Mouse (Mus musculus): ENCODE results near the gene Cln5. TPM values are rescaled to one million over a fixed set of nuclear protein-coding genes. Genes with fewer than 3 reads are reported as not detected.

Gene Cln5
- total RNA-seq, 2 experiments from 2014 or later, result 11.0 to 12.1 TPM

- no peak for DNase-seq (ENCODE audit: low spot score in 2 of 2)
These were observed 8.2 kb downstream of the Cln5 start for GRCm38 (mm10) chr14:103078006-103078912.

- DNase-seq (ENCODE audit: low spot score in 2 of 2), result peak in 1 of 2 experiments; percentile 60
These were observed 9.4 kb downstream of the Cln5 start for GRCm38 (mm10) chr14:103079209-103079977.

- no peak for DNase-seq (ENCODE audit: low spot score in 2 of 2)
These were observed 16.0 kb downstream of the Cln5 start for GRCm38 (mm10) chr14:103085840-103086533.

GRCm38 (mm10) chr14:103086671-103087324 is 16.8 kb downstream of the Cln5 start:
- DNase-seq (ENCODE audit: low spot score in 2 of 2), result no peak

- DNase-seq (ENCODE audit: low spot score in 2 of 2), result no peak
These were observed 17.8 kb downstream of the Cln5 start for GRCm38 (mm10) chr14:103087846-103088245.

GRCm38 (mm10) chr14:103088624-103089023 is 18.6 kb downstream of the Cln5 start:
- peak in 1 of 2 experiments; percentile 62 for DNase-seq (ENCODE audit: low spot score in 2 of 2)

GRCm38 (mm10) chr14:103093236-103093635 is 23.2 kb downstream of the Cln5 start:
- DNase-seq (ENCODE audit: low spot score in 2 of 2), result no peak

- DNase-seq (ENCODE audit: low spot score in 2 of 2), result no peak
These were observed 23.7 kb downstream of the Cln5 start for GRCm38 (mm10) chr14:103093670-103094069.

- DNase-seq (ENCODE audit: low spot score in 2 of 2), result no peak
These were observed 25.0 kb downstream of the Cln5 start for GRCm38 (mm10) chr14:103095036-103095435.

GRCm38 (mm10) chr14:103095826-103096225 is 25.8 kb downstream of the Cln5 start:
- no peak for DNase-seq (ENCODE audit: low spot score in 2 of 2)

GRCm38 (mm10) chr14:103096621-103097020 is 26.6 kb downstream of the Cln5 start:
- DNase-seq (ENCODE audit: low spot score in 2 of 2), result peak in 1 of 2 experiments; percentile 36

GRCm38 (mm10) chr14:103098213-103098586 is 28.2 kb downstream of the Cln5 start:
- DNase-seq (ENCODE audit: low spot score in 2 of 2), result no peak

- peak; percentile 42 to 79 for DNase-seq (ENCODE audit: low spot score in 2 of 2)
These were observed 28.7 kb downstream of the Cln5 start for GRCm38 (mm10) chr14:103098587-103099235.

- peak; percentile 67 to 81 for DNase-seq (ENCODE audit: low spot score in 2 of 2)
These were observed 29.4 kb downstream of the Cln5 start, which contains the start of gene Fbxl3 for GRCm38 (mm10) chr14:103099238-103099933. Fbxl3 (minus strand) TSS chr14:103099566.

GRCm38 (mm10) chr14:103100296-103100695 is 30.3 kb downstream of the Cln5 start:
- DNase-seq (ENCODE audit: low spot score in 2 of 2), result no peak

- DNase-seq (ENCODE audit: low spot score in 2 of 2), result no peak
These were observed 31.2 kb downstream of the Cln5 start for GRCm38 (mm10) chr14:103101171-103101570.

- DNase-seq (ENCODE audit: low spot score in 2 of 2), result no peak
These were observed 32.2 kb downstream of the Cln5 start for GRCm38 (mm10) chr14:103102246-103102645.

- DNase-seq (ENCODE audit: low spot score in 2 of 2), result no peak
These were observed 32.8 kb downstream of the Cln5 start for GRCm38 (mm10) chr14:103102731-103103335.

- DNase-seq (ENCODE audit: low spot score in 2 of 2), result no peak
These were observed 36.3 kb downstream of the Cln5 start for GRCm38 (mm10) chr14:103106301-103106700.
